Mouse (Mus musculus) induced T-regulatory cell, adult 2 months (primary cell): ENCODE measurements around the gene Btbd35f24.
"Not testable (repeated sequence)": the region's sequence is repeated elsewhere in the genome, so short reads cannot be mapped to it uniquely, and the experiment has no call there.

Experiments used
- DNase-seq: peaks from one replicate; pipeline ENCODE4 v3.0.0-alpha.2; 2012; ENCODE audit warnings: low read depth

Gene Btbd35f24

DNA sequence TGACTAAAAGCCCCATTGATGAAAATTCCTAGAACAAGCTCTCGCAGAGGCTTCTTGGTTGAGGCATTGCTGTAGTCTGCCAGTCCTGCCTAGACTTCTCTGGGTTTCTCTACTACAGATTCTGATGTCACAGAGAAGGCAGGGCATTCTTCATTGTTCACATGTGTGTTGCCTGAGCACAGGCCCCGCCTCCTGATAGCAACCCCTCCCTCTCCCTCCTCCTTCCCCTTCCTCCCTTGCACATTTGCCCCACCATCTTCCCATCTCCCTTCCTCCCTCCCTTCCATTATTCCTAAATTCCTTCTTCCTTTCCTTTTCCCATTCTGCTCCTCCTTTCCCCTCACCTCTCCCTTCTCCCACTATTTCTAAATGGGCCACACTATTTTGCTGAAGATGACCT, at the start of gene Btbd35f24:
Btbd35f24 (minus strand) TSS at position 101 of the 400 bp plus-strand sequence.
- not testable (repeated sequence) for DNase-seq
